Mouse (Mus musculus): Measurements from ENCODE around the gene Gm44579. TPM values are rescaled to one million over a fixed set of nuclear protein-coding genes. Genes with fewer than 3 reads are reported as not detected.
A peak's percentile ranks its signal among the peaks of the same experiment; 100 is the strongest.

Gm44579 gene
- total and polyA plus RNA-seq, 3 experiments = 0.22 TPM; not detected in 2

- Histone ChIP-seq H3K9me3 (replicated peaks) (no peaks in the 10 kb centered on the region), H3K4me3 (ENCODE audit: low read depth, low read length) (no peak within 1 kb of the TSS), H3K4me1 (ENCODE audit: insufficient read depth, low read depth, low read length) (peaks cover 12% of the 10 kb centered on the region), H3K27me3 (ENCODE audit: insufficient read depth, low read length) (peaks cover 54% of the 10 kb centered on the region), H3K36me3 (replicated peaks) (no peaks in the 10 kb centered on the region)
- no peak for TF ChIP-seq POLR2AphosphoS5 (IDR thresholded peaks at IDR 0.05; ENCODE audit: insufficient replicate concordance, low read depth, low read length)
- no peak for TF ChIP-seq CTCF (IDR thresholded peaks at IDR 0.05; ENCODE audit: low read depth, low read length)
- no peak for TF ChIP-seq GATA1 (IDR thresholded peaks at IDR 0.05; ENCODE audit: borderline replicate concordance, low read length)
- no peak for TF ChIP-seq TAL1 (conservative IDR thresholded peaks at IDR 0.05; ENCODE audit: low read depth, low read length)
- no peak for TF ChIP-seq GATA2 (IDR thresholded peaks at IDR 0.05; ENCODE audit: borderline replicate concordance, low read depth, low read length)
- no peak for ATAC-seq (ENCODE audit: extremely low read depth, insufficient number of reproducible peaks, low FRiP score, poor library complexity, severe bottlenecking)
- DNase-seq (ENCODE audit: low spot score) = no peak
Observed at GRCm38 (mm10) chr15:98166963-98167644, 53.7 kb downstream of the Gm44579 start, which contains the start of gene Ccdc184. Gene Ccdc184 (plus strand): TSS chr15:98167158.

GRCm38 (mm10) chr15:98165525-98165924 lies 55.3 kb downstream of the Gm44579 start, which contains the start of gene Asb8:
Gene Asb8 (minus strand): TSS chr15:98165625.
- Histone ChIP-seq H3K4me3 (ENCODE audit: low read depth, low read length) (no peak within 1 kb of the TSS), H3K36me3 (replicated peaks) (no peaks in the 10 kb centered on the region), H3K4me1 (ENCODE audit: insufficient read depth, low read depth, low read length) (peaks cover 25% of the 10 kb centered on the region), H3K27me3 (ENCODE audit: insufficient read depth, low read length) (peaks cover 52% of the 10 kb centered on the region), H3K9me3 (replicated peaks) (no peaks in the 10 kb centered on the region)
- ATAC-seq (ENCODE audit: extremely low read depth, insufficient number of reproducible peaks, low FRiP score, poor library complexity, severe bottlenecking) (no peak), DNase-seq (ENCODE audit: low spot score) (no peak)
- TF ChIP-seq GATA1 (IDR thresholded peaks at IDR 0.05; ENCODE audit: borderline replicate concordance, low read length) (no peak), CTCF (IDR thresholded peaks at IDR 0.05; ENCODE audit: low read depth, low read length) (no peak), POLR2AphosphoS5 (IDR thresholded peaks at IDR 0.05; ENCODE audit: insufficient replicate concordance, low read depth, low read length) (no peak), TAL1 (conservative IDR thresholded peaks at IDR 0.05; ENCODE audit: low read depth, low read length) (no peak), GATA2 (IDR thresholded peaks at IDR 0.05; ENCODE audit: borderline replicate concordance, low read depth, low read length) (no peak)

GRCm38 (mm10) chr15:98162561-98162960 lies 58.2 kb downstream of the Gm44579 start:
- no peak for DNase-seq (ENCODE audit: low spot score)
- H3K27me3 ChIP-seq (ENCODE audit: insufficient read depth, low read length) = peaks cover 30% of the 10 kb centered on the region
- no peak for ATAC-seq (ENCODE audit: extremely low read depth, insufficient number of reproducible peaks, low FRiP score, poor library complexity, severe bottlenecking)
- H3K4me1 ChIP-seq (ENCODE audit: insufficient read depth, low read depth, low read length) = peaks cover 24% of the 10 kb centered on the region
- H3K4me3 ChIP-seq (ENCODE audit: low read depth, low read length) = no peak overlapping the region
- no peaks in the 10 kb centered on the region for H3K36me3 ChIP-seq (replicated peaks)
- TF ChIP-seq GATA2 (IDR thresholded peaks at IDR 0.05; ENCODE audit: borderline replicate concordance, low read depth, low read length) (no peak), GATA1 (IDR thresholded peaks at IDR 0.05; ENCODE audit: borderline replicate concordance, low read length) (no peak), CTCF (IDR thresholded peaks at IDR 0.05; ENCODE audit: low read depth, low read length) (no peak), POLR2AphosphoS5 (IDR thresholded peaks at IDR 0.05; ENCODE audit: insufficient replicate concordance, low read depth, low read length) (no peak), TAL1 (conservative IDR thresholded peaks at IDR 0.05; ENCODE audit: low read depth, low read length) (no peak)
- H3K9me3 ChIP-seq (replicated peaks) = no peaks in the 10 kb centered on the region

GRCm38 (mm10) chr15:98161026-98161805 lies 59.6 kb downstream of the Gm44579 start:
- ATAC-seq (ENCODE audit: extremely low read depth, insufficient number of reproducible peaks, low FRiP score, poor library complexity, severe bottlenecking) (no peak), DNase-seq (ENCODE audit: low spot score) (no peak)
- Histone ChIP-seq H3K4me1 (ENCODE audit: insufficient read depth, low read depth, low read length) (peaks cover 22% of the 10 kb centered on the region), H3K9me3 (replicated peaks) (no peaks in the 10 kb centered on the region), H3K27me3 (ENCODE audit: insufficient read depth, low read length) (peaks cover 29% of the 10 kb centered on the region), H3K4me3 (ENCODE audit: low read depth, low read length) (no peak overlapping the region), H3K36me3 (replicated peaks) (no peaks in the 10 kb centered on the region)
- TF ChIP-seq POLR2AphosphoS5 (IDR thresholded peaks at IDR 0.05; ENCODE audit: insufficient replicate concordance, low read depth, low read length) = no peak
- no peak for TF ChIP-seq TAL1 (conservative IDR thresholded peaks at IDR 0.05; ENCODE audit: low read depth, low read length)
- TF ChIP-seq GATA2 (IDR thresholded peaks at IDR 0.05; ENCODE audit: borderline replicate concordance, low read depth, low read length) = no peak
- TF ChIP-seq CTCF (IDR thresholded peaks at IDR 0.05; ENCODE audit: low read depth, low read length) = no peak
- TF ChIP-seq GATA1 (IDR thresholded peaks at IDR 0.05; ENCODE audit: borderline replicate concordance, low read length) = no peak

- ATAC-seq (ENCODE audit: extremely low read depth, insufficient number of reproducible peaks, low FRiP score, poor library complexity, severe bottlenecking) (peak; percentile 15; the same call in 1 of the 2 replicates), DNase-seq (ENCODE audit: low spot score) (no peak)
- H3K36me3 ChIP-seq (replicated peaks) = no peaks in the 10 kb centered on the region
- TF ChIP-seq CTCF (IDR thresholded peaks at IDR 0.05; ENCODE audit: low read depth, low read length) = no peak
- no peak for TF ChIP-seq GATA1 (IDR thresholded peaks at IDR 0.05; ENCODE audit: borderline replicate concordance, low read length)
- no peak for TF ChIP-seq POLR2AphosphoS5 (IDR thresholded peaks at IDR 0.05; ENCODE audit: insufficient replicate concordance, low read depth, low read length)
- no peak for TF ChIP-seq GATA2 (IDR thresholded peaks at IDR 0.05; ENCODE audit: borderline replicate concordance, low read depth, low read length)
- TF ChIP-seq TAL1 (conservative IDR thresholded peaks at IDR 0.05; ENCODE audit: low read depth, low read length) = no peak
- H3K27me3 ChIP-seq (ENCODE audit: insufficient read depth, low read length) = peaks cover 13% of the 10 kb centered on the region; the same call in 1 of the 2 replicates
- H3K4me1 ChIP-seq (ENCODE audit: insufficient read depth, low read depth, low read length) = peaks cover 17% of the 10 kb centered on the region
- no peaks in the 10 kb centered on the region for H3K9me3 ChIP-seq (replicated peaks)
- H3K4me3 ChIP-seq (ENCODE audit: low read depth, low read length) = no peak overlapping the region
Observed at GRCm38 (mm10) chr15:98157253-98157652, 63.5 kb downstream of the Gm44579 start.

- TF ChIP-seq GATA2 (IDR thresholded peaks at IDR 0.05; ENCODE audit: borderline replicate concordance, low read depth, low read length) (no peak), TAL1 (conservative IDR thresholded peaks at IDR 0.05; ENCODE audit: low read depth, low read length) (no peak), CTCF (IDR thresholded peaks at IDR 0.05; ENCODE audit: low read depth, low read length) (no peak)
- Histone ChIP-seq H3K4me3 (ENCODE audit: low read depth, low read length) (no peak overlapping the region), H3K36me3 (replicated peaks) (no peaks in the 10 kb centered on the region), H3K4me1 (ENCODE audit: insufficient read depth, low read depth, low read length) (peaks cover 4% of the 10 kb centered on the region; the same call in 1 of the 2 replicates), H3K27me3 (ENCODE audit: insufficient read depth, low read length) (peaks cover 13% of the 10 kb centered on the region; the same call in 1 of the 2 replicates), H3K9me3 (replicated peaks) (no peaks in the 10 kb centered on the region)
- no peak for DNase-seq (ENCODE audit: low spot score)
- no peak for ATAC-seq (ENCODE audit: extremely low read depth, insufficient number of reproducible peaks, low FRiP score, poor library complexity, severe bottlenecking)
Observed at GRCm38 (mm10) chr15:98155944-98156343, 64.8 kb downstream of the Gm44579 start.

Measured in G1E (cell line).